Mouse (Mus musculus) bone marrow, adult 2 months (tissue): ENCODE data around the gene Pde10a. TPM values are rescaled to one million over a fixed set of nuclear protein-coding genes. Genes with fewer than 3 reads are reported as not detected.

Experiments used
- H3K27ac ChIP-seq: fragments of 200-500 bp; 2 replicates; pipeline ENCODE4 v1.5.1; 2012; ENCODE audit warnings: low read depth, mild to moderate bottlenecking, control low read depth, inconsistent platforms, low read length; ENCODE audit not compliant: control insufficient read depth, poor library complexity, insufficient read depth
- H3K4me1 ChIP-seq: fragments of 200-500 bp; 2 replicates; pipeline ENCODE4 v1.6.1; 2011; ENCODE audit warnings: low read length; ENCODE audit not compliant: control insufficient read depth, insufficient read depth
- H3K4me3 ChIP-seq: fragments of 200-500 bp; replicated peaks from 2 replicates; pipeline ENCODE3; 2011; ENCODE audit warnings: mild to moderate bottlenecking, low read depth, low read length, control low read depth; ENCODE audit not compliant: control insufficient read depth
- CTCF ChIP-seq: fragments of 200-500 bp; IDR thresholded peaks from 2 replicates; pipeline ENCODE4 v1.5.1; 2011; ENCODE audit warnings: low read length, control low read depth; ENCODE audit not compliant: control insufficient read depth, insufficient read depth
- POLR2A ChIP-seq: fragments of 200-500 bp; IDR thresholded peaks from 2 replicates; pipeline ENCODE4 v1.6.1; 2011; ENCODE audit warnings: low read depth, mild to moderate bottlenecking, control low read depth, low read length, borderline replicate concordance; ENCODE audit not compliant: control insufficient read depth
- WGBS: fragments of 180-500 bp; shearing (Covaris S2); methylation state at CpG from one replicate; pipeline ENCODE4 v1.1.7; 2018; 5-methylcytosine and 5-hydroxymethylcytosine counted together
- polyA plus RNA-seq: library from polyadenylated mRNA; stranded (reverse); fragments of >200 nt; gene quantifications from 2 replicates; pipeline ENCODE4 v1.2.4, GENCODE M21; 2011; ENCODE audit warnings: low replicate concordance; ENCODE audit not compliant: missing spikeins, insufficient read depth, insufficient read length

Gene Pde10a
- polyA plus RNA-seq, 1 experiment: 5.5 TPM

DNA sequence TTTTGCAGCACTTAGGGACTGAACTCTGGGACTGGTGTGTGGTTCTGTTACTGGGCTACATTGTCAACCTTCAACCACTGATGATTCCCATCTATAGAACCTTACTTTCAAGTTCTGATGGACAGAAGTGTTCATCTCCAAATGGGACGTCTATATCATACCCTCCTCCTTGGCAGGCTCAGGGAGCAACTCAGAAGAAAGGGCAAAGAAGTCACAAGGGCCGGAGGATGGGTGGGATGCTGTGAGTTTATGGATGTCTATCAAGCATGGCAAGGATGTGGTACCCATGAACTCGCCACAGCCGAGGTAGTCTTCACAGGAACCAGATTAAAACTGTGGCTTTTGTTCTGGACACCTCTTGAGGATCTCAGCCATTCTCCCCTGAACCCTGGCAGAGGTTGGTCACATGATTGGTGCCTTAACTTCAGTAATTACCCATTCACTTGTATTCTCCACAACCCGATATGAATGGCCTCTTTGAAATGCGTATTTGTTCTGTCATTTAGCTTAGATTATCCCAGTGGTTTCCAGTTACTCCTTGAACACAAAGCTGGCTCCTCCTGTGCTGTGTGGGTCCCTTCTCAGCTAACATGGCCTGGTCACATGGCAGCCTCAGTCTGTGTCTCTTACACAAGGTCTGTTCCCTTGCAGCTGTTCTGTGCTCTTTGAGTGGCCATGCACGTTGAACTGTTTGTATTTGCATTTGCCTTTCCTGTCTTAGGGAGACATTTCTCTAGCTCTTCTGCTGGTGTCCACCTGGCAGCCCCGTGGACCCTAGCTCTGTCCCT is 510.6 kb downstream of the Pde10a start:
- H3K4me1 ChIP-seq: no peaks in the 10 kb centered on the region
- no peak overlapping the region for H3K4me3 ChIP-seq
- no peak overlapping the region for H3K27ac ChIP-seq
- TF ChIP-seq CTCF (no peak), POLR2A (no peak)
- 72% methylated on average over 8 of the region's 8 CpGs for WGBS

Other genes with a start within 250 kb of the Pde10a start
- gene Mpc1, start 242.5 kb upstream of the Pde10a start, polyA plus RNA-seq: 26.7 and 40.1 TPM in 2 replicates
- 11.9 and 17.9 TPM in 2 replicates for gene Sft2d1, start 214.3 kb upstream of the Pde10a start, polyA plus RNA-seq
- gene Prr18, start 187.9 kb upstream of the Pde10a start, polyA plus RNA-seq: not detected in 2 replicates
- not detected in 2 replicates for gene T2, start 169.4 kb upstream of the Pde10a start, polyA plus RNA-seq
- gene T, start 90.9 kb upstream of the Pde10a start, polyA plus RNA-seq: not detected in 2 replicates
- not detected in 2 replicates for gene Gm17087, start 41.6 kb downstream of the Pde10a start, polyA plus RNA-seq